Mouse (Mus musculus): ENCODE measurements at regions not wholly inside any gene's neighbourhood (a gene's known extent, or its start where the extent isn't known, plus 50 kb on each side); places are given as distances from the start of the nearest gene placed in this dataset.

GRCm38 (mm10) chr11:111260691-111261383, 194.9 kb downstream of the Kcnj2 start:
- no peak for DNase-seq (ENCODE audit: low spot score)
- intact Hi-C loops (cut with DNase I) = no loop called here

GRCm38 (mm10) chr11:111273651-111274050, 207.7 kb downstream of the Kcnj2 start:
- intact Hi-C loops (cut with DNase I) = no loop called here
- no peak for DNase-seq (ENCODE audit: low spot score)

- intact Hi-C loops (cut with DNase I) = no loop called here
- no peak for DNase-seq (ENCODE audit: low spot score)
Measured at GRCm38 (mm10) chr11:111280769-111281168, 214.8 kb downstream of the Kcnj2 start.

- DNase-seq (ENCODE audit: low spot score) = no peak
- intact Hi-C loops (cut with DNase I) = no loop called here
Measured at GRCm38 (mm10) chr11:111281237-111282160, 215.5 kb downstream of the Kcnj2 start.

- DNase-seq (ENCODE audit: low spot score) = no peak
- intact Hi-C loops (cut with DNase I) = no loop called here
Measured at GRCm38 (mm10) chr11:111282283-111282682, 216.3 kb downstream of the Kcnj2 start.

- no peak for DNase-seq (ENCODE audit: low spot score)
- intact Hi-C loops (cut with DNase I) = no loop called here
Measured at GRCm38 (mm10) chr11:111290537-111290936, 224.6 kb downstream of the Kcnj2 start.

- intact Hi-C loops (cut with DNase I) = no loop called here
- no peak for DNase-seq (ENCODE audit: low spot score)
Measured at GRCm38 (mm10) chr11:111296309-111296721, 230.4 kb downstream of the Kcnj2 start.

- no peak for DNase-seq (ENCODE audit: low spot score)
- intact Hi-C loops (cut with DNase I) = no loop called here
Measured at GRCm38 (mm10) chr11:111312802-111313201, 246.8 kb downstream of the Kcnj2 start.

- intact Hi-C loops (cut with DNase I) = no loop called here
- no peak for DNase-seq (ENCODE audit: low spot score)
Measured at GRCm38 (mm10) chr11:111313566-111313965, 247.6 kb downstream of the Kcnj2 start.

- DNase-seq (ENCODE audit: low spot score) = no peak
- intact Hi-C loops (cut with DNase I) = no loop called here
Measured at GRCm38 (mm10) chr11:111321576-111321975, 255.6 kb downstream of the Kcnj2 start.

GRCm38 (mm10) chr11:111324453-111325010, 258.6 kb downstream of the Kcnj2 start:
- DNase-seq (ENCODE audit: low spot score) = no peak
- intact Hi-C loops (cut with DNase I) = no loop called here

GRCm38 (mm10) chr11:111326915-111327314, 261.0 kb downstream of the Kcnj2 start:
- intact Hi-C loops (cut with DNase I) = no loop called here
- DNase-seq (ENCODE audit: low spot score) = no peak

GRCm38 (mm10) chr11:111328258-111328657, 262.3 kb downstream of the Kcnj2 start:
- no peak for DNase-seq (ENCODE audit: low spot score)
- intact Hi-C loops (cut with DNase I) = no loop called here

- intact Hi-C loops (cut with DNase I) = no loop called here
- no peak for DNase-seq (ENCODE audit: low spot score)
Measured at GRCm38 (mm10) chr11:111331592-111331991, 265.6 kb downstream of the Kcnj2 start.

GRCm38 (mm10) chr11:111333021-111333420, 267.1 kb downstream of the Kcnj2 start:
- intact Hi-C loops (cut with DNase I) = no loop called here

GRCm38 (mm10) chr11:111347562-111347961, 281.6 kb downstream of the Kcnj2 start:
- no peak for DNase-seq (ENCODE audit: low spot score)
- intact Hi-C loops (cut with DNase I) = no loop called here

More at GRCm38 (mm10) chr11:111333021-111333420, 267.1 kb downstream of the Kcnj2 start:
- DNase-seq (ENCODE audit: low spot score) = no peak

- no peak for DNase-seq (ENCODE audit: low spot score)
- intact Hi-C loops (cut with DNase I) = no loop called here
Measured at GRCm38 (mm10) chr11:111350028-111350427, 284.1 kb downstream of the Kcnj2 start.

- intact Hi-C loops (cut with DNase I) = no loop called here
- no peak for DNase-seq (ENCODE audit: low spot score)
Measured at GRCm38 (mm10) chr11:111363363-111363762, 297.4 kb downstream of the Kcnj2 start.

GRCm38 (mm10) chr11:111377165-111377564, 311.2 kb downstream of the Kcnj2 start:
- intact Hi-C loops (cut with DNase I) = no loop called here
- no peak for DNase-seq (ENCODE audit: low spot score)

- no peak for DNase-seq (ENCODE audit: low spot score)
- intact Hi-C loops (cut with DNase I) = no loop called here
Measured at GRCm38 (mm10) chr11:111379842-111380241, 313.9 kb downstream of the Kcnj2 start.

- intact Hi-C loops (cut with DNase I) = no loop called here
- no peak for DNase-seq (ENCODE audit: low spot score)
Measured at GRCm38 (mm10) chr11:111398706-111399105, 332.7 kb downstream of the Kcnj2 start.
